Mouse (Mus musculus): ENCODE measurements around the gene Hoxc12.

GRCm38 (mm10) chr15:102943468-102943813 is 6.9 kb downstream of the Hoxc12 start:
- TF ChIP-seq CTCF (IDR thresholded peaks at IDR 0.05; ENCODE audit: low read depth) = no peak; the same call in 1 of the 2 replicates
- no peak for TF ChIP-seq EP300 (optimal IDR thresholded peaks at IDR 0.05)

Data from stomach, postnatal 0 days (tissue).